Mouse (Mus musculus) kidney, postnatal 10 days (tissue): ENCODE data around the gene Poc5.

Source experiments
- DNase-seq: peaks from one replicate; pipeline ENCODE4 v3.0.0; 2021; ENCODE audit warnings: mixed read lengths

Poc5 gene

GRCm38 (mm10) chr13:96432376-96432811 lies 44.3 kb downstream of the Poc5 start:
- peak; percentile 59 for DNase-seq

- no peak for DNase-seq
Measured at GRCm38 (mm10) chr13:96433041-96433440, 44.9 kb downstream of the Poc5 start.

- peak; percentile 30 for DNase-seq
Measured at GRCm38 (mm10) chr13:96433648-96434190, 45.6 kb downstream of the Poc5 start.

- peak; percentile 57 for DNase-seq
Measured at GRCm38 (mm10) chr13:96434899-96435331, 46.8 kb downstream of the Poc5 start.

- peak; percentile 69 for DNase-seq
Measured at GRCm38 (mm10) chr13:96435793-96436192, 47.7 kb downstream of the Poc5 start.

GRCm38 (mm10) chr13:96436921-96437320 lies 48.8 kb downstream of the Poc5 start:
- no peak for DNase-seq

- DNase-seq = no peak
Measured at GRCm38 (mm10) chr13:96440436-96440835, 52.3 kb downstream of the Poc5 start.

GRCm38 (mm10) chr13:96450205-96450856 lies 62.2 kb downstream of the Poc5 start:
- DNase-seq = no peak

- peak; percentile 47 for DNase-seq
Measured at GRCm38 (mm10) chr13:96450869-96451268, 62.8 kb downstream of the Poc5 start.

- DNase-seq = no peak
Measured at GRCm38 (mm10) chr13:96451386-96452140, 63.5 kb downstream of the Poc5 start.

- DNase-seq = no peak
Measured at GRCm38 (mm10) chr13:96452621-96453020, 64.5 kb downstream of the Poc5 start.

GRCm38 (mm10) chr13:96454288-96454687 lies 66.2 kb downstream of the Poc5 start:
- peak; percentile 62 for DNase-seq

- DNase-seq = no peak
Measured at GRCm38 (mm10) chr13:96457566-96457965, 69.5 kb downstream of the Poc5 start.

- no peak for DNase-seq
Measured at GRCm38 (mm10) chr13:96458018-96458417, 69.9 kb downstream of the Poc5 start.

- DNase-seq = no peak
Measured at GRCm38 (mm10) chr13:96458606-96459005, 70.5 kb downstream of the Poc5 start.

- DNase-seq = no peak
Measured at GRCm38 (mm10) chr13:96462644-96463043, 74.5 kb downstream of the Poc5 start.

- DNase-seq = no peak
Measured at GRCm38 (mm10) chr13:96465315-96465714, 77.2 kb downstream of the Poc5 start.
